Mouse (Mus musculus): Measurements from ENCODE around the gene Gm11232. TPM values are rescaled to one million over a fixed set of nuclear protein-coding genes. Genes with fewer than 3 reads are reported as not detected.

The Gm11232 gene
- polyA plus RNA-seq (2014; fragmentation: Illumina TruSeq; extraction: RNeasy Lipid Tissue Mini Kit (QIAGEN cat#74804); ENCODE audit: low read depth, low replicate concordance): not detected

GRCm38 (mm10) chr4:71757865-71758264 is at the start of gene Gm11232:
TSS of gene Gm11232 (minus strand) at chr4:71757965.

Data from kidney, adult 10 weeks (tissue).